Mouse (Mus musculus) heart, embryonic 14.5 days (tissue): ENCODE measurements around the gene Slamf8. TPM values are rescaled to one million over a fixed set of nuclear protein-coding genes. Genes with fewer than 3 reads are reported as not detected.
A peak's percentile ranks its signal among the peaks of the same experiment; 100 is the strongest.

Source experiments
- ATAC-seq: fragments of 200-750 bp; cut with Nextera tagmentation; 2 replicates; pipeline ENCODE4 v1.8.0; 2017; ENCODE audit warnings: low read depth, moderate TSS enrichment; ENCODE audit not compliant: insufficient number of reproducible peaks, insufficient read depth, low FRiP score
- H3K27ac ChIP-seq, 2 experiments: fragments of 200-500 bp in 1 of 2; fragments of 300-500 bp in 1 of 2; sonication (generic) in 1 of 2; replicated peaks in 1 of 2; 2 replicates each; pipeline ENCODE4 v1.5.1; 2012 to 2014; ENCODE audit warnings: low read depth in 2 of 2, low read length in 2 of 2, control low read depth in 1 of 2, mild to moderate bottlenecking in 1 of 2, mixed read lengths in 1 of 2; ENCODE audit not compliant: control insufficient read depth in 1 of 2, insufficient read depth in 1 of 2
- H3K27me3 ChIP-seq: fragments of 300-500 bp; sonication (generic); 2 replicates; pipeline ENCODE4 v1.6.1; 2014; ENCODE audit warnings: mild to moderate bottlenecking, low read length, control low read depth; ENCODE audit not compliant: control insufficient read depth, insufficient read depth
- H3K36me3 ChIP-seq: fragments of 300-500 bp; sonication (generic); 2 replicates; pipeline ENCODE4 v1.6.1; 2014; ENCODE audit warnings: mild to moderate bottlenecking, control low read depth, low read length, mixed read lengths; ENCODE audit not compliant: control insufficient read depth, insufficient read depth
- H3K4me1 ChIP-seq, 2 experiments: fragments of 200-500 bp in 1 of 2; fragments of 300-500 bp in 1 of 2; sonication (generic) in 1 of 2; 2 replicates each; pipeline ENCODE4 v1.6.1; 2012 to 2014; ENCODE audit warnings: low read length in 2 of 2, control low read depth in 1 of 2, mixed read lengths in 1 of 2; ENCODE audit not compliant: control insufficient read depth in 2 of 2, insufficient read depth in 2 of 2
- H3K4me2 ChIP-seq: fragments of 300-500 bp; sonication (generic); 2 replicates; pipeline ENCODE4 v1.6.1; 2014; ENCODE audit warnings: mild to moderate bottlenecking, low read length
- H3K4me3 ChIP-seq, 2 experiments: fragments of 200-500 bp in 1 of 2; fragments of 300-500 bp in 1 of 2; sonication (generic) in 1 of 2; 2 replicates each; pipeline ENCODE4 v1.5.1; 2012 to 2014; ENCODE audit warnings: low read length in 2 of 2, mild to moderate bottlenecking in 2 of 2, control low read depth in 1 of 2, low read depth in 1 of 2, moderate library complexity in 1 of 2; ENCODE audit not compliant: control insufficient read depth in 1 of 2, insufficient read depth in 1 of 2
- H3K9ac ChIP-seq: fragments of 300-500 bp; sonication (generic); 2 replicates; pipeline ENCODE4 v1.6.1; 2014; ENCODE audit warnings: mild to moderate bottlenecking, low read length
- H3K9me3 ChIP-seq: fragments of 300-500 bp; sonication (generic); 2 replicates; pipeline ENCODE4 v1.6.1; 2016; ENCODE audit warnings: low read length, control low read depth; ENCODE audit not compliant: control insufficient read depth
- WGBS: fragments of 180-500 bp; shearing (Covaris S2); extraction: QIAGEN DNeasy Blood & Tissue Kit; methylation state at CpG from one replicate; pipeline ENCODE4 v1.1.7; 2014; 5-methylcytosine and 5-hydroxymethylcytosine counted together
- polyA plus RNA-seq: library from polyadenylated mRNA; unstranded; fragments of >200 nt; fragmentation: Nextera tagmentation; extraction: Ambion mirVana; gene quantifications from 2 replicates; pipeline ENCODE4 v1.2.1, GENCODE M21; 2014

Gene Slamf8
- polyA plus RNA-seq, result 0.12 TPM in 1 of 2 replicates, not detected in the other

DNA sequence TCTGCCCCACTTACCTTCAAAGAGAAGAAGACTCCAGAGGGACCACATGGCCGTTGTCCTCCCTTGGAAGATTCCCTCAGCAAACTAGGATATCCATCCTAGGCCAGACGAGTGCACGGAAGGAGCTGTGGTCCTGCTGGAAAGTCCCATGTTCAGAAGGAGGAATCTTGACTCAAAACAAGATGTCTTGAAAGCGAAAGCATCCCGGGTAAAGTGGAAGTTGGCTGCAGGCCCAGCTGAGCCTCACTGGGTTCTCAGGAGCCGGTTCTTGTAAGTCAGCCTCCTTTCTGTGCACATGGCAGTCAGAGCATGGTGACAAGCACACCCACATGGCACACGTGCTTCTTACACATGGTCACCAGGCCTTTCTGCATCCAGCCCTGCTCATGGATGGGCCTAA lies at the start of gene Slamf8:
Slamf8 (minus strand) TSS at position 184 of the 400 bp plus-strand sequence.
- WGBS, result 71% methylated on average over 7 of the region's 7 CpGs
- H3K9ac ChIP-seq, result no peak within 1 kb of the TSS

DNA sequence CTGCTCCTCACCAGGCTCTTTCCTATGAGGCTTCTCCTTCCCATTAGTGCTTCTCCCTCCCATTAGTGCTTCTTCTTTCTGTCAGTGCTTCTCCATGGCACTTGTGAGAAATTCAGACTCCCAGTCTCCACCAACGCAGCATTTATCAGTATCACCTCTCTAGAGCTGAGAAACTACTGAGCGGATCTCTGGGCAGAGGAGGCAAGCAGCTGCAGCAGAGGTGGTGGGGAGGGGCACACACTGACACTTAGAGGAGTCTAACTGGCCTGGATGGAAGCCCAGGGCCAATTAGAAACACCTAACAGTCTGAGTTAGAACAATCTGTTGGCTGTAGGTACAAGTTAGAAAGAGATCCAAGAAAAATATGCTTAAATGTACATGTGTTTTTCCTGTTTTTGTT lies 48.4 kb upstream of the Slamf8 start:
- H3K9ac ChIP-seq, result 0 out of 2 replicates have a peak overlapping the region, but pooled peaks have one; percentile 25

More for the DNA sequence above, at the start of gene Slamf8:
- H3K4me3 ChIP-seq, result no peak within 1 kb of the TSS
- H3K4me1 ChIP-seq, result peaks cover 3 to 5% of the 10 kb centered on the region in 2 experiments; a peak in 2 of 4 replicates
- no peaks in the 10 kb centered on the region for H3K9me3 ChIP-seq
- H3K27ac ChIP-seq, result no peak within 1 kb of the TSS
- 0 out of 2 replicates have a peak, but pooled peaks cover 8% of the 10 kb centered on the region for H3K27me3 ChIP-seq
- ATAC-seq, result no peak
- no peaks in the 10 kb centered on the region for H3K36me3 ChIP-seq
- no peak within 1 kb of the TSS for H3K4me2 ChIP-seq

DNA sequence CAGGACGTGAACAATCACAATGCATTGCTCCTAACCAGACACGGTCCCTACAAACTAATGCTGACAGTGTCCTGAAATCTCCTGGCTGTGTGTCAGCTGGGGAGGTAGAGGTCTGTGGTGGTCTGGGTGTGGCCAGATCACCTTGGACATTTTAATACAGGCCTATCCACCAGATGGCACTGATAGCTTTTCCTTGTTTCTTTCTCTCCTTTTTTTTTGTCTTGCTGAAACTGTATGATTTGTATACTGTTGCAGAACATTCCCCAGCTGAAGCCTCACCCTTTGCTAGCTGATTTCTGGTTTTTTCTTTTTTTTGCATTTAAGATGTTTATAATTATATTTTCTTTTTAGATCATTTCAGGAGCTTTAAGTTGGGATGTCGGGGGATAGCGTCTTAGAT lies 47.4 kb upstream of the Slamf8 start:
- WGBS, result 65% methylated on average over 4 of the region's 4 CpGs
- no peaks in the 10 kb centered on the region for H3K36me3 ChIP-seq
- H3K4me1 ChIP-seq, result peaks cover 4 to 12% of the 10 kb centered on the region in 2 experiments
- ATAC-seq, result no peak
- H3K27me3 ChIP-seq, result no peaks in the 10 kb centered on the region
- no peak overlapping the region for H3K4me2 ChIP-seq
- H3K9me3 ChIP-seq, result no peaks in the 10 kb centered on the region
- H3K9ac ChIP-seq, result no peak overlapping the region
- H3K27ac ChIP-seq, result no peak overlapping the region
- no peak overlapping the region for H3K4me3 ChIP-seq

More for the DNA sequence above, 48.4 kb upstream of the Slamf8 start:
- Histone ChIP-seq H3K36me3 (no peaks in the 10 kb centered on the region), H3K27ac (peak overlapping the region in 1 of 2 experiments; percentile 41; a peak in 2 of 4 replicates), H3K27me3 (no peaks in the 10 kb centered on the region), H3K9me3 (no peaks in the 10 kb centered on the region), H3K4me2 (no peak overlapping the region), H3K4me3 (no peak overlapping the region), H3K4me1 (peaks cover 4 to 15% of the 10 kb centered on the region in 2 experiments)
- 9% methylated on average over 2 of the region's 2 CpGs for WGBS
- ATAC-seq, result 0 out of 2 replicates have a peak, but pooled peaks have one; percentile 43

DNA sequence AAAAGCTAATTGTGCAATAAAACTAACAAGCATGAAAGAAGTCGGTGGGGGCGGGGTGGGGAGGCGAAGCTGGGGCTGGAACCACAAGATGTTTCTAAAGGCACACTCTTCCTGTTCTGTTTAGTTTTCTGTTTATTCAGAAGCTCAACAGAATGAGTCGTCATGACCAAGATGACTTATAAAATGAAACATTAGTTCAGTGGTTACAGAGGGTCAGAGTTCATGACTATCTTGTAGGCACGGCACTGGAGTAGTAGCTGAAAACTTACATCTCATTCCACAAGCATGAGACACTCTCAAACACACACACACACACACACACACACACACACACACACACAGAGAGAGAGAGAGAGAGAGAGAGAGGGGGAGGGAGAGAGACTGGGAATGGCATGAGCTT lies 45.9 kb upstream of the Slamf8 start:
- Histone ChIP-seq H3K36me3 (no peaks in the 10 kb centered on the region), H3K4me2 (no peak overlapping the region), H3K27me3 (no peaks in the 10 kb centered on the region), H3K9me3 (no peaks in the 10 kb centered on the region), H3K9ac (no peak overlapping the region), H3K4me3 (no peak overlapping the region), H3K27ac (no peak overlapping the region), H3K4me1 (peaks cover 7 to 12% of the 10 kb centered on the region in 2 experiments)
- ATAC-seq, result no peak
- 86% methylated on average over 5 of the region's 5 CpGs for WGBS

DNA sequence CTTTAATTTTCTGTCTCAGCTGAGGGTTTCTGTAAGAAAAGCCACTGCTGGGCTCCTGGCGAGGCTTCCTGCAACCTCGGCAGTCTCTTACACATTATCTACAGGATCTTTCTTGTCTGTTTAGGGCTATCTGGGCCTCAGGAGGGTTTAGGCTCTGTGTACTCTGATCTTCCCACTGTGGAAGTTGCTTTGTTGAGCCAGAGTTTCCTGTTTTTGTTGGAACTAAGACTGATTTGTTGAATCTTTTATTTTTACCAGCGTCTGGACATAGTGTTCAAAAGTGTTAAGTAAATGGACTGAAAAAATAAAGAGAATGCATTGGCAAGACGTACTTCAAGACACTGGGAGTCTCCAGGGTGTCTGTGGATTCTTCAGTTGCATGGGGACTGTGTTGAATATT lies 44.9 kb upstream of the Slamf8 start:
- Histone ChIP-seq H3K9me3 (no peaks in the 10 kb centered on the region), H3K4me1 (peaks cover 7 to 12% of the 10 kb centered on the region in 2 experiments), H3K27ac (peak overlapping the region in 1 of 2 experiments; percentile 15; a peak in 2 of 4 replicates), H3K4me2 (no peak overlapping the region), H3K36me3 (no peaks in the 10 kb centered on the region), H3K9ac (no peak overlapping the region), H3K27me3 (no peaks in the 10 kb centered on the region), H3K4me3 (no peak overlapping the region)
- 45% methylated on average over 4 of the region's 4 CpGs for WGBS
- ATAC-seq, result no peak

DNA sequence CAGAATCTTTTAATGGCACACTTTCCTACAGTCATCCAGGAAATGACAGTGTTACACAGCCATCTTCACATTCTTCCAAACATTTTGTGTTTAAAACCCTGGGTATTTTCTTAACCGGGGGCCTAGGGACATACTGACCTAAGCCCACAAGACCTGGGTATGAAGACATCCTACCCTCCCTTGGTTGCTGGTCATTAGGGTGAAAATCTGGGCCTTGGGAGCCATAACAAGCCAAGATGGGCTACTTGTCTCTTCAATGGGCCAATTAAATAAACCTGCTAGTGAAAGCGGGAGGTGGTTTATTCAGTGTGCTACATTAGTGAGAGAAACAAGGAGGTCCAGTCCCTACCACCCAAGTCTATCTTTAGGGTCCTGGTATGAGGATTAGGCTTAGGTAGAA lies 43.8 kb upstream of the Slamf8 start:
- Histone ChIP-seq H3K4me3 (no peak overlapping the region), H3K27me3 (no peaks in the 10 kb centered on the region), H3K4me2 (no peak overlapping the region), H3K9me3 (no peaks in the 10 kb centered on the region), H3K4me1 (peaks cover 7 to 10% of the 10 kb centered on the region in 2 experiments), H3K27ac (no peak overlapping the region), H3K36me3 (no peaks in the 10 kb centered on the region), H3K9ac (no peak overlapping the region)
- 82% methylated on average over 2 of the region's 2 CpGs for WGBS
- no peak for ATAC-seq

DNA sequence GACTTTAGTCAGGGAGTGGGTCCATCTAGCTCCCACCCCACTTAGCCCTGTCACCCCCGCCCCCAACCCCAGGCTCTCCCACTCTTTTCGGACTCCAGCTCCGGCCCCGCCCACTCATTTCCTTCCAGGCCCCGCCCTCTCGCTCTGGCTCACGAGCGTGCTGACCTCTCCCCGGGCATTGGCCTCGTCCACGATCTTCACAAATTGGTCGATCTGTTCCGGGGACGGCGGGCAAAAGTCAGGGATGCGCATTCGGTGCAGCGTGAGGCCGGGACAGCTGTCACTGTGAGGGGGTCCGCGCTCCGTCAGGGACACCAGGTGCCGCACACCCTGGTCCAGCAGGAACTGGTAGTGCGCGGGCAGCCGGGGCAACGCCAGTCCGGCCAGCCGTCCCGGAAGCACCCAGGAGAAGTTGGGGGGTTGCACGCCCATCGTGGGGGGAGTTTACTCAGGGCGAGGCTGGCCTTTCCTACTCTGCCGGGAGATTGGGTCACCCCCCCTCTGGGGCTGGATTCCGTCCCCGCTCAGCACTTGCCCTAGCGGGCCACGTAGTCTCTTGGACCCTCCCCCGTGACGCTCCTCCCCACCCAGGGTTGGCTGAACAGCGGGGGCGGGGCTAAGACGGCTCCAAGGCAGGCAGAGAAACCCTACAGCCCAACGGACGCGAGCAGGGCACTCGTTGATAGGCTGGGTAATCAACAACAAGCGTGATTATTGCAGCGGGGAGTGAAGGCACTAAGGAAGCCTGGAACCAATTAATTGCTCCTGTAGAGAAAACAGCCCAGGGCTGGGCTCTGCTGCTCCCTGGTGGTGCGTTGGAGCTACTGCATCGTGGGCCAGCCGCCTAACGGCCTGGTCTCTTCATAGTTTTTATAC lies 42.3 kb upstream of the Slamf8 start, which contains the start of gene Dusp23:
Dusp23 (minus strand) TSS at position 512 of the 876 bp plus-strand sequence.
- H3K27me3 ChIP-seq, result no peaks in the 10 kb centered on the region
- peaks cover 0 to 7% of the 10 kb centered on the region in 2 experiments; a peak in 2 of 4 replicates for H3K4me1 ChIP-seq
- peak within 1 kb of the TSS; percentile 88 for H3K9ac ChIP-seq
- peak; percentile 98 for ATAC-seq
- peak within 1 kb of the TSS; percentile 83 for H3K4me2 ChIP-seq
- under 1% methylated on average over 53 of the region's 53 CpGs for WGBS
- no peaks in the 10 kb centered on the region for H3K36me3 ChIP-seq
- H3K9me3 ChIP-seq, result 0 out of 2 replicates have a peak, but pooled peaks cover 3% of the 10 kb centered on the region
- H3K4me3 ChIP-seq, result peak within 1 kb of the TSS; percentile 84 to 90
- peak within 1 kb of the TSS; percentile 95 to 96 for H3K27ac ChIP-seq
